Mouse (Mus musculus) regulatory T cell (primary cell): ENCODE results near the gene Ell.
"Not testable (repeated sequence)": the region's sequence is repeated elsewhere in the genome, so short reads cannot be mapped to it uniquely, and the experiment has no call there.

ENCODE experiments used
- in situ Hi-C: fragments of 300-600 bp; cut with MboI, MseI; formaldehyde crosslinking; loops from one replicate; pipeline ENCODE4 v1.15.1; 2025; ENCODE audit warnings: high pct_unique_total_duplicates

Gene Ell

DNA sequence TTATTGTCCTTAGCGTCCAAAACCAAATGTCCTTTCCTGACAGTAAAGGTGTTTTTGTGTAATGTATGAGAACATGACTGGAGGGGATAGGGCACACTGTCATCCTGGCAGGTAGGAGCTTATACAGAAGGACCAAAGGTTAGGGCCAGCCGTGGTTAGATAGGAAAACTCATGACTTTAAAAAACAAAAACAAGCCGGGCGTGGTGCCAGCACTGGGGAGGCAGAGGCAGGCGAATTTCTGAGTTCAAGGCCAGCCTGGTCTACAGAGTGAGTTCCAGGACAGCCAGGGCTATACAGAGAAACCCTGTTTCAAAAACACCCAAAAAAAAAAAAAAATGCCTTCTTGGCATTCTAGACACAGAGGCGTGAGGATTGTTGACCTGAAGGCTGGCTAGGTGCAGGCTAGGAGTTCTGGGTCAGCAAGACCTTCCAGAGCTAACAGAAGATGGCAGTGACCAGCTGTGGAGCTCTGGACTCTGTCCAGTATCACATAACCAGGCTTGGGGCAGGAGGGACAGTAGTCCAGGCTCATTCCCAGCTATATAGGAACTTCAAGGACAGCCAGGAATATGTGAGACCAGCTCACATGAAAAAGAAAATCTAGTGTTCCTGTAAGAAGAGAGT is 24.6 kb downstream of the Ell start:
- in situ Hi-C loops, result no loop called here

DNA sequence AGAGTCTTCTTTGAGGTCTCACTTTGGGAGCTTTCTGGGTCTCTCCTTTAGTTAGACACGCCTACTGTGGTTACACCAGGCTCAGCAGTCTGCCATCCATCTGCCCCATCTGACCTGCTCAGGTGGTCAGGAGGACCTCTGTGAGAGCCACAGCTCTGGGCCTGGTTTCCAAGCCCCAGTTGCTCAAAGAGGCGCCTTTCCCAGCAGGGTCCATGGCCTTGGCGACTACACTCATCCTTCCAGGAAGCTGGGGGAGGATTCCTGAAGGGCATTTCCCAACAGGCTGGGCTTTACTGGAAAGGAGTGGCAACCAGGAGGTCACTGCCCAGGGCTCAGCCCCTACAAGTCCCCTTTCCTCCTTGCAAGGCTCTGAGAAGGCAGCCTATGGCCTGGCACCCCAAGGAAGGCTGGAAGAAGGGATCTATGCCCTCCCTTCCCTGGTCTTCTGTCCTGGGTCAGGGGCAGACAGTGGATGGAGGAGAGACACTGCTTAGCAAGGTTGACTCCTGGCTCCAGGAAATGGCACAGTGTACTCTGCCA is 25.5 kb downstream of the Ell start:
- in situ Hi-C loops, result no loop called here

DNA sequence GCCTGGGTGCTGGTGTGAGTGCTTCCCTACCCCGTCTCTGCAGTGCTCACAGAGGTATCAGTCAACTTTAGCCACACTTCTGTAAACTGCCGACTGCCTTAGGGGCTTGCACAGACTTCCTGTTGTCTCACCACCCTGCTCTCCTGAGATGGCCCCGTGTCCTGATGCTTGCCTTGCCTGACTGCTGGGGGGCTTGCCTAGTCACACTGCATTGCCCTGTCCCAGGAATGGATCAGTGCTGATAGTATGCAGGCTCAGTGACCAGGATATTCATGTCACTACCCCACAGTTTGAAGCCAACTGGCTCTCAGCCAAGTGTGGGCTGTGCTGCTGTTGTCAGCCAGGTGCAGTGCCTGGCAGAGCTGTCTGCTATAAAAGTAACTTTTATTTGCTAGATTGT is 26.3 kb downstream of the Ell start:
- in situ Hi-C loops, result no loop called here

GRCm38 (mm10) chr8:70570360-70570759 is 31.1 kb downstream of the Ell start:
- in situ Hi-C loops, result no loop called here

GRCm38 (mm10) chr8:70570990-70571389 is 31.7 kb downstream of the Ell start:
- in situ Hi-C loops, result no loop called here

DNA sequence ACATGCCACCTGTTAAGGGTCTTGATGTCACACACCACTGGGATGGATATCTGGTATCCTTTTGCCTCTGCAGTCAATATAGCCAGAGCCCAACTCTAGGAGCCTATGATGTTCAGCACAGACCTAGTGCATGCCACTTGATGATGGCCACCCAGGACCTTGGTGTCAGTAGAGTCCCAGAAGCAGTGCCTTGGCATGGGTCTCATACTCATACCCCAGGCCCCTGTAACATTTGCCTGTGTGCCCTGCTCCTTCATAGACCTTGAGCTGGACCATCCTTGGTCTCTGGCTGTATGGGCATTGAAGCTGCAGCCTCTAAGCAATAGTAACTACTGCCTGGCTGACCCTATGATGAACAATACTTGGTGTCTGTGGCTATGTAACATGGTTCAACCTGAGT is 35.0 kb downstream of the Ell start:
- in situ Hi-C loops, result no loop called here

DNA sequence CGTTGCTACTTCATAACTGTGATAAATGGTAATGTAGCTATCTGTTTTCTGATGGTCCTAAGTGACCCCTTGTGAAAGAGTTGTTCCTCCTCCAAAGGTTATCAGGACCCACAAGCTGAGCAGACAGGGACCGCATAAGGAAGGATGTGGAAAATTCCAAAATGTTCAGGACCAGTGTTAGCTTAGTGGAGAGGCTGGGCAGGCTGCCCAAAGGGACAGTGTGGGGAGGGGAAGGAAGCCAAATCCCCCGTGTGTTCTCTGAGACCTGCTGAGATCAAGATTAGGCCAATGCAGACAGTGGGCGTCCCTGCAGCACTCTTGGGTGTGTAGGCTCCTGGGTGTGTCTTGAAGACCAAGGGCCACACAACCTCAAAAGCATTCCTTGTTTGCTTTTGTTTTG is 35.7 kb downstream of the Ell start:
- in situ Hi-C loops, result no loop called here

DNA sequence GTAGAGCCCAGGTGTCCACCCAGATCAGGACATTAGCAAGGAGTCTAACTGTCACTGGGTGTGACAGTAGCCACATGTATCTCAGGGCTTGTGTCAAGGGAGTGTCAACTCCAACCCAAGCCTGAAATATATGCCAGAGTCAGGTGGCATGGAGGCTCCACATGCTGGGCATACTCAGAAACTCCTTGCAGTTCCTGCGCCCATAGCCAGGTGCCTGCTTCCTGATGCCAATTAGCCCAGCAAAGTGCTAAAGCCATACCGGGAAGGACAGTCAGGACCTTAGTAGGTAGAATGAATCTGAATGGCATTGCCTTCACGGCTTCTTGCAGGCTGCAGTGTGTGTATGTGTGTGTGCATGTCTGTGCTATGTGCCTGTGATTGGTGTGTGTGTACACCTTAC is 38.0 kb downstream of the Ell start:
- in situ Hi-C loops, result no loop called here

DNA sequence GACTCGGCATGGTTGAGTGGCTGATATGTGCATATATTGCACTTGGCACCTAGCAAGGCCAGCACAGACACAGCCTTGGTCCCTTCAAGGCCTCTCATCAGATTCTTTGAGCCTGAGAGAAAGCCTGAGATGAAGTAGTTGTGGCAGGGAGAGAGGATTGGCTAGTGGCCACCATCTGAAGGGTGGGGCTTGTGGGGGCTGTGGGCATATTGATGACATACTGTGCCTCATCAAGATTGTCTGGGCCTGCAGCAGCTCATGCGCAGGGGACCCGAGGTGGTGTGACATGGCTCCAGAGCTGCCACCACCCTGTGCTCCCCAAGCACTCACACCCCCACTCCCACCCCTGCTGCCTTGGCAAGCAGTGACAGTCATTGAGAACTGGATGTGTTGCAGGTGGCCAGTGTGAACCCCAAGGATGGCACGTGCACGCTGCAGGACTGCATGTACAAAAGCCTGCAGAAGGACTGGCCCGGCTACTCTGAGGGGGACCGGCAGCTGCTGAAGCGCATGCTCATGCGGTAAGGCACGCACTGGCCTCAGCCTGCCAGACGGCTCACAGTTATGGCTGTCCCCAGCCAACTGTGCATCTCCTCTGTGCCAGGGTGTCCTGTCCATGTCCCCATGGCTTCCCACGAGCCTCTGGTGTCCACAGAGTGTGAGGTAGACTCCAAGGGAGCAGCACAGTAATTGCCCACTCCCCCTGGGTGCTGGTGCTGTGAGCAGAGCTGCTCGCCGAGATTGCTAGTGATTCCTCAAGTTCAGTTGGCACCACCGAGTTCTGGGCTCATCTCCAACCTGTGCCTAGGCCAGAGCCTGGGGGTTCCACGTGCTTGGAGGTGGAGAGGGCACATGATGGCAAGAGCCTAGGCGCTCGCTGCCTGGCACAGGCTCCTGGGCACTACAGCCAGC is 44.5 kb downstream of the Ell start:
- in situ Hi-C loops, result no loop called here

DNA sequence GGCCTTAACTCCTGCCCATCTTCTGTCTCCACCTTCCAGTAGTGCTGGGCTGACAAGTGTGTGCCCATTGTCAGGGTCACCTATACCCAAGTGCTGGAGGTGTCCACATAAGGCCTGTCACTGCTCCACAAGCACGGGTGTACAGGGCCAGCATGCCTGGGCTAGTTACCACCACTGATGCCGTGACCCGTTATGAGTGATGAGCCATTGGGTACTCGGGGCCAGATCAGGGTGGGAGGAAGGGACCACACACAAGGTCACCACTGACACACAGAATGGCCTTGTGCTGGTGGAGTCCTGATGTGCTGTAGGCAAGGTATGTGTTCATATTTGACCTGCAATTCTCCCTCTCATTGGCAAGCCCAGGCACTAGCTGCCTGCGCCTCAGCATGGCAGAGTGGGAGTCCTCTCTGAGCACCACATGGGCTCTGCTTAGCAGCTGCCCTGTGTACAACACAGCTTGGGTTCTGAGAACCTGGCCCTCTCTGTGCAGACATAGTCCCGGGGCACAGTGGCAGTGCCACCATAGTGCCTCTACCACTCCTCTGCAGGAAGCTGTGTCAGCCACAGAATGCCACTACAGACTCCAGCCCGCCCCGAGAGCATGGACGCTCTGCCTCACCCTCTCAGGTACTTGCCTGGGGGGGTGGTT is 45.5 kb downstream of the Ell start:
- in situ Hi-C loops, result no loop called here

DNA sequence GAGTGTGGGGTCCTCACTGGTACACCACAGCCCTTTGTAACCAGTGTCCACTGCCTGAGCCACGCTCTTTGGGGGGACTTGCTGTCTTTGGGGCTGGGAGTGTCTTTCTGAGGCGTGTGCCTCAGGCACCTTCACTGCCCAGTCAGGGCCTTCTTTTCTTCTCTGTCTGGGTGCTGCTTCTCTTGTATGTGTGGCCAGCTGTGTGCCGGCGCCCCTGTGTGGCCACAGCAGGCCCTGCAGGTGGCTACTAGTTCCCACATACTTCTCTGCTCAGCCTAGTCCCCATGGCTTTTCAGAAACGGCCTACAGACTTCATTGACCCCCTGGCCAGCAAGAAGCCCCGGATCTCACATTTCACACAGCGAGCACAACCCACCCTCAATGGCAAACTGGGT is 46.0 kb downstream of the Ell start:
- in situ Hi-C loops, result no loop called here

DNA sequence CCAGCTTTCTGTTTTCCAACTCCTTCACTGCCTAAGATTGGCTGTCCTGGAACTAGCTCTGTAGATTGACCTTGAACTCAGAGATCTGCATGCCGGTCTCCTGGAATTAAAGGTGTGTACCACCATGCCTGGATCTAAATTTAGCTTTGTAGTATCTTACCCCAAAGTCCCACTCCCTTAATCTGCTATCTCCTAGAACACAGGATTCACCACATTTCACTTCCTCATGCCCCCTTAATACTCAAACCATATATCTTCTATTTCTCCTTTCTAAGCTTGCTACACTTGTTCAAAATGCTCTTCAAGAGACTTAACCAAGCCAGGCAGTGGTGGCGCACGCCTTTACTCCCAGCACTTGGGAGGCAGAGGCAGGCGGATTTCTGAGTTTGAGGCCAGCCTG is 48.7 kb downstream of the Ell start:
- in situ Hi-C loops, result not testable (repeated sequence)

- in situ Hi-C loops, result no loop called here
Observed at GRCm38 (mm10) chr8:70591569-70591968, 52.3 kb downstream of the Ell start.

DNA sequence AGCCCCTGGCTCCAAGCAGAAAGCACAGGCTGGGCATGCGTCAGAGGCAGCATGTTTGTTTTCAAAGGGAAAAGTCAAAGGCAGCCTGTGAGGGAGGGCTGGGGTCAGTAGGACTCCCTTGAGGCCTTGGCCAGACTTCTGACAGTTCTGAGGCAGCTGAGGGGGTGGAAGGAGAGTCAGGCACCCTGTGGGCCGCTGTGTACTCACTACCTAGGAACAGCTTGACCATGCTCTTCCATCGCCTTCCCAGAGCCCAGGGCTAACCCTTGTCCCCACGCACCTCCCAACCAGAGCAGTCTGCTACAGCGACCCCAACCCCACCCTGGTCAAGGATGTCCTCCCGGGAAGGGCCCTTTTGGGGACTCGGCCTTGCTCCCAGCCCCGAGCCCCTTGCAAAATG is 53.9 kb downstream of the Ell start:
- in situ Hi-C loops, result no loop called here

GRCm38 (mm10) chr8:70593961-70594609 is 54.8 kb downstream of the Ell start, which contains the start of gene Isyna1:
Gene Isyna1, plus strand, starts transcription at chr8:70594373.
- in situ Hi-C loops, result no loop called here

DNA sequence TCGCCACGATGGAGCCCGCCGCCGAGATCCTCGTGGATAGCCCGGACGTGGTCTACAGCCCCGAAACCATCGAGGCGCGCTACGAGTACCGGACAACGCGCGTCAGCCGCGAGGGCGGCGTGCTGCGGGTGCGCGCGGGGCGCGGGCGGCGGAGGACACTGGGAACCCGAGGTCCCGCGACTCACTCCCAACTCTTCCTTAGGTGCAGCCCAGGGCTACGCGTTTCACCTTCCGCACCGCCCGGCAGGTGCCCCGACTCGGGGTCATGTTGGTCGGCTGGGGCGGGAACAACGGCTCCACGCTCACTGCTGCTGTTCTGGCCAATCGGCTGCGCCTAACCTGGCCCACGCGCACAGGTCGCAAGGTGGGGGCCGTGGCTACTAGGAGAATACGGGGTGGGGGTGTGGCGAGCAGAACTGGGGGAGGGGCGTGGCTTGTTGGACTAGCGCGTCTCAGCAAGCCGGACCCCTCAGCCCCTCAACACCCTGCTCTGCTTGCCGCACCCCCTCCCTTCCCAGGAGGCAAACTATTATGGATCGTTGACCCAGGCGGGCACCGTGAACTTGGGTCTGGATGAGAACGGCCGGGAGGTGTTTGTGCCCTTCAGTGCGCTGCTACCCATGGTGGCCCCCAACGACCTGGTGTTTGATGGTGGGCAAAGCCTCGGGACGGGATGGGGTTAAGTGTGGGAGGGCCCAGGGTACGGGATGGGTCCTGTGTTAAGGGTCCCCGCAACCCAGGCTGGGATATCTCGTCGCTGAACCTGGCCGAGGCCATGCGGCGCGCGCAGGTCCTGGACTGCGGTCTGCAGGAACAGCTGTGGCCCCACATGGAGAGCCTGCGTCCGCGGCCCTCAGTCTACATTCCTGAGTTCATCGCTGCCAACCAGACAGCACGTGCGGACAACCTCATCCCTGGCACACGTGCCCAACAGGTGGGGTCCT is 55.6 kb downstream of the Ell start:
- in situ Hi-C loops, result no loop called here

- in situ Hi-C loops, result no loop called here
Observed at GRCm38 (mm10) chr8:70595811-70596210, 56.6 kb downstream of the Ell start.

DNA sequence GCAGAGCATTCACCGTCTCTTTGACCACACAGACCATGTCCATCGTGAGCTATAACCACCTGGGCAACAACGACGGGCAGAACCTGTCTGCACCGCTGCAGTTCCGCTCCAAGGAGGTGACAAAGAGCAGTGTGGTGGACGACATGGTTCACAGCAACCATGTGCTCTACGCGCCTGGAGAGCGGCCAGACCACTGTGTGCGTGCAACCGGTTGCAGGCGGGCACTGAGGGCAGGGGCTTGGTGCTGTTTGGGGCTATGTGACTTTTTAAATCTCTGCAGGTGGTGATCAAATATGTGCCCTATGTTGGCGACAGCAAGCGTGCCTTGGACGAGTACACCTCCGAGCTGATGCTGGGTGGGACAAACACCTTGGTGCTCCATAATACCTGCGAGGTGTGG is 57.0 kb downstream of the Ell start:
- in situ Hi-C loops, result no loop called here

DNA sequence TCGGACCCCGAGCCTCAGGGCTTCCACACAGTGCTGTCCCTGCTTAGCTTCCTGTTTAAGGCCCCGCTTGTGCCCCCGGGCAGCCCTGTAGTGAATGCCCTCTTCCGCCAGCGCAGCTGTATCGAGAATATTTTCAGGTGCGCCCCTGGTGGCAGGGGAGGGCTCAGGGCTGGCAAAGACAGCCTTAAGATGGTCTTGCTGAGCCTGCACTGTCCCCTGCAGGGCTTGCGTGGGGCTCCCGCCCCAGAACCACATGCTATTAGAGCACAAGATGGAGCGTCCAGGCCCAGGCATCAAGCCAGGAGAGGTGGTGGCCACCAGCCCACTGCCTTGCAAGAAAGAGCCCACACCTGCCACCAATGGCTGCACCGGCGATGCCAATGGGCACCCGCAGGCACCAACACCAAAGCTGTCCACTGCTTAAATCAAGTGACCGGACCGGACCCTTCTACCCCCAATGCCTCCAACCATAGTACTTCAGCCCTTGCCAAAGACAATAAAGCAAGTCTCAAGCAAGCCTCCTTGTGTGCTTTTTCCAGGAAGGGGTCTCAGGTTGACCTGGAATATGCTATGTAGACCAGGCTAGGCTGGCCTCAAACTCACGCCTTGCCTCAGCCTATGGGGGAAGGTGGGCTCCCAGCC is 57.6 kb downstream of the Ell start:
- in situ Hi-C loops, result no loop called here
